Mouse (Mus musculus) lung, embryonic 16.5 days (tissue): ENCODE measurements around the gene Bend5. TPM values are rescaled to one million over a fixed set of nuclear protein-coding genes. Genes with fewer than 3 reads are reported as not detected.
A peak's percentile ranks its signal among the peaks of the same experiment; 100 is the strongest.

ENCODE experiments used
- ATAC-seq: fragments of 200-750 bp; cut with Nextera tagmentation; 2 replicates; pipeline ENCODE4 v1.8.0; 2017; ENCODE audit warnings: low read depth, mild to moderate bottlenecking, moderate library complexity
- H3K27ac ChIP-seq: fragments of 300-500 bp; sonication (generic); 2 replicates; pipeline ENCODE4 v1.5.1; 2014; ENCODE audit warnings: mild to moderate bottlenecking, control low read depth, low read length
- H3K27me3 ChIP-seq: fragments of 300-500 bp; sonication (generic); 2 replicates; pipeline ENCODE4 v1.6.1; 2014; ENCODE audit warnings: low read depth, low read length, mixed read lengths; ENCODE audit not compliant: control insufficient read depth, insufficient read depth
- H3K36me3 ChIP-seq: fragments of 300-500 bp; sonication (generic); 2 replicates; pipeline ENCODE4 v1.6.1; 2014; ENCODE audit warnings: low read length; ENCODE audit not compliant: control insufficient read depth, insufficient read depth
- H3K4me1 ChIP-seq: fragments of 300-500 bp; sonication (generic); replicated peaks from 2 replicates; pipeline ENCODE4 v1.6.1; 2014; ENCODE audit warnings: low read length, mixed read lengths; ENCODE audit not compliant: control insufficient read depth, insufficient read depth
- H3K4me2 ChIP-seq: fragments of 300-500 bp; sonication (generic); 2 replicates; pipeline ENCODE4 v1.6.1; 2014; ENCODE audit warnings: low read depth, low read length, control low read depth
- H3K4me3 ChIP-seq: fragments of 300-500 bp; sonication (generic); 2 replicates; pipeline ENCODE4 v1.5.1; 2014; ENCODE audit warnings: mild to moderate bottlenecking, low read length, control low read depth
- H3K9ac ChIP-seq: fragments of 300-500 bp; sonication (generic); 2 replicates; pipeline ENCODE4 v1.6.1; 2014; ENCODE audit warnings: low read length, control low read depth
- H3K9me3 ChIP-seq: fragments of 300-500 bp; sonication (generic); 2 replicates; pipeline ENCODE4 v1.6.1; 2016; ENCODE audit warnings: low read length; ENCODE audit not compliant: control insufficient read depth
- WGBS: fragments of 180-500 bp; shearing (Covaris S2); extraction: QIAGEN DNeasy Blood & Tissue Kit; methylation state at CpG from one replicate; pipeline ENCODE4 v1.1.7; 2014; 5-methylcytosine and 5-hydroxymethylcytosine counted together
- polyA plus RNA-seq: library from polyadenylated mRNA; unstranded; fragments of >200 nt; fragmentation: Nextera tagmentation; extraction: Ambion mirVana; gene quantifications from 2 replicates; pipeline ENCODE4 v1.2.1, GENCODE M21; 2015

Bend5 gene
- polyA plus RNA-seq, 1 experiment from 2014 or later = 20.9 TPM

DNA sequence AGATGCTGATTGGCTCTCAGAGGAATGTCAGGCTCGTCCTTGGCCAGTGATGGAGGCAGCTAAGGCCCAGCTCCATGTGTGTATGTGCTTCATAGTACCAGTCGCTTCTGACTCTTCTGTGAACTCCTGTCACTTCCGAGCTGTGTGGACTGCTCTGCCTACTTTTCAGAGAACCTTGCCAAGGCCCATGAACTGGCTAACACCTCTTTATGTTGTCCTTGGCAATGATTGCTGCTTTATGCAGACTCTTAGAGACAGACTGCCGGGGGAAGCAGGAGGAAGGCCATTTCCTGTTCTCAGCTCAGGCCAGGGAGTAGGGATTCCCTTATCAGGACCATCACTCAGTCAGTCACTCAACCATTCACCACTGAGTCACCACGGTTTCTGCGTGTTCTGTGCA, 10.4 kb downstream of the Bend5 start:
- Histone ChIP-seq H3K9me3 (no peaks in the 10 kb centered on the region), H3K4me1 (peaks cover 9% of the 10 kb centered on the region), H3K27me3 (no peaks in the 10 kb centered on the region), H3K9ac (no peak overlapping the region), H3K27ac (no peak overlapping the region), H3K4me3 (no peak overlapping the region), H3K36me3 (no peaks in the 10 kb centered on the region; the same call in 1 of the 2 replicates), H3K4me2 (no peak overlapping the region)
- ATAC-seq = peak; percentile 88
- 34% methylated on average over 6 of the region's 6 CpGs for WGBS

DNA sequence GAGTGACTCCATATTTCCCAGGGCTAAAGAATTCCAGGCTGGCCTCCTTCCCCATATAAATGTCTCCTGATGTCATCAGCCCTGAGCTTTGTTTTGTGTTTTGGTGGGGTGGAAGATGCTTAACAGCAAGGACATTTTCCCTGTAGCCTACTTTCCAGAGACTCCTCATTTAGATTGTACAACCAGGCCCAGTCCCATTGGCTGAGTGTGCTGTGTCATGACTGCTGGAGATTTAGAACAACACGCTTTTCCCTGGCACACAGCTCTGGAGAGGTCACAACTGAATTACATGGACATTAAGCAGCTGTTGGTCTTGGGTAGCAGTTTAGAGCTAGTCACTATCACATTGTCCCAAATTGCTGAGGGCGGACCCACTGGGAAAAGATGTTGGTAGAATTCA, 16.4 kb downstream of the Bend5 start:
- Histone ChIP-seq H3K9me3 (no peaks in the 10 kb centered on the region), H3K27me3 (no peaks in the 10 kb centered on the region), H3K4me1 (0 out of 2 replicates have a peak, but pooled peaks cover 5% of the 10 kb centered on the region), H3K4me2 (no peak overlapping the region), H3K36me3 (peaks cover 15% of the 10 kb centered on the region; the same call in 1 of the 2 replicates), H3K9ac (no peak overlapping the region), H3K27ac (no peak overlapping the region), H3K4me3 (no peak overlapping the region)
- 72% methylated on average over 2 of the region's 2 CpGs for WGBS
- peak; percentile 93 for ATAC-seq

DNA sequence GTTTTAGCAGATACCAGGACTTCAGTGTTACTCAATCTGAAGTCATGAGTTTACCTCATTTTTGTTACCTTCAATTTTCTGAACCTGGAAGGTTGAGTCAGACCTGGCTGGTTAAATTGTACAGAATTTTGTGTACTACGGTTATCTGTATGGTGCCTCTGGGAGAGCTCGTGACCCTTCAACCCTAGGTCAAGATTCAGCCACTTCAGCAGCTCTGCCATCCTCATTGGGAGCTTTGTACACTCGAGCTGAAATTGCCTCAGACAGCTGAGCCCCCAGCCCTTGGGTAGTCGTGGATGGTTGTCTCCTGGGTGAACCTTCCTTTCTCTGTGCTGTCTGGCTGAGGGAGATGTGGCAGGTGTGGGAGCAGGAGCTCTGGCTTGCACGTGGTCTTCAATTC, 17.2 kb downstream of the Bend5 start:
- WGBS = 52% methylated on average over 5 of the region's 5 CpGs
- Histone ChIP-seq H3K9ac (no peak overlapping the region), H3K4me3 (no peak overlapping the region), H3K27ac (no peak overlapping the region), H3K4me2 (no peak overlapping the region), H3K4me1 (0 out of 2 replicates have a peak, but pooled peaks cover 5% of the 10 kb centered on the region), H3K27me3 (no peaks in the 10 kb centered on the region), H3K36me3 (peaks cover 18% of the 10 kb centered on the region), H3K9me3 (no peaks in the 10 kb centered on the region)
- no peak for ATAC-seq

DNA sequence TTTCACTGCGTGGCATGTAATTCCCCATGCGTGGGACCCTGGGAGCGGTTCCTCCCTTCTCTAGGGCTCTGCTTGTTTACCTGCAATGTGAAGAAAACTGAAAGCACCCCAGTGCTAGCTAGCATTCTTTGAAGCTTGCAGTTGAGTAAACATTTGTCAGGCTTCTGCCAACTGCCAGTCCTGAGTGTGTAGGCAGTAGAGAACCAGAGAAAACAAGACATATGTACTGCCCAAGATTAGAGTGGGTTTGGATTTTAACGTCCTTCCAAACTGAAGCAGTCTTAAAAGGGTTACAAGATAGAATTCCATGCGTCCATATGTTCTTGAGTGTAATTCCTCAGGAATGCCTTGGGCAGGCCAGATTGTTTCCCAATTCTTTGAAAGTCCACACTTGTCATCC, 17.6 kb downstream of the Bend5 start:
- Histone ChIP-seq H3K4me3 (no peak overlapping the region), H3K4me2 (no peak overlapping the region), H3K9ac (no peak overlapping the region), H3K27me3 (no peaks in the 10 kb centered on the region), H3K9me3 (no peaks in the 10 kb centered on the region), H3K4me1 (0 out of 2 replicates have a peak, but pooled peaks cover 5% of the 10 kb centered on the region), H3K27ac (no peak overlapping the region), H3K36me3 (peaks cover 22% of the 10 kb centered on the region)
- no peak for ATAC-seq
- 64% methylated on average over 5 of the region's 5 CpGs for WGBS

- H3K4me2 ChIP-seq = no peak overlapping the region
- H3K9me3 ChIP-seq = no peaks in the 10 kb centered on the region
- no peak overlapping the region for H3K27ac ChIP-seq
- 93% methylated on average over 1 of the region's 1 CpGs for WGBS
- H3K36me3 ChIP-seq = peaks cover 6% of the 10 kb centered on the region; the same call in 1 of the 2 replicates
- ATAC-seq = no peak
- H3K4me1 ChIP-seq = peaks cover 15% of the 10 kb centered on the region
- no peak overlapping the region for H3K4me3 ChIP-seq
- no peak overlapping the region for H3K9ac ChIP-seq
- no peaks in the 10 kb centered on the region for H3K27me3 ChIP-seq
These were observed 26.9 kb downstream of the Bend5 start for GRCm38 (mm10) chr4:111441709-111442108.

- no peak overlapping the region for H3K4me2 ChIP-seq
- H3K9me3 ChIP-seq = no peaks in the 10 kb centered on the region
- no peaks in the 10 kb centered on the region for H3K27me3 ChIP-seq
- H3K36me3 ChIP-seq = no peaks in the 10 kb centered on the region
- 29% methylated on average over 1 of the region's 1 CpGs for WGBS
- no peak overlapping the region for H3K9ac ChIP-seq
- ATAC-seq = peak; percentile 84
- H3K4me3 ChIP-seq = no peak overlapping the region
- peak overlapping the region; percentile 53 for H3K27ac ChIP-seq
- peaks cover 15% of the 10 kb centered on the region for H3K4me1 ChIP-seq
These were observed 27.8 kb downstream of the Bend5 start for GRCm38 (mm10) chr4:111442435-111443238.

GRCm38 (mm10) chr4:111443906-111444615, 29.3 kb downstream of the Bend5 start:
- no peak for ATAC-seq
- H3K9ac ChIP-seq = no peak overlapping the region
- H3K9me3 ChIP-seq = no peaks in the 10 kb centered on the region
- H3K27ac ChIP-seq = no peak overlapping the region
- no peak overlapping the region for H3K4me3 ChIP-seq
- H3K27me3 ChIP-seq = no peaks in the 10 kb centered on the region
- no peaks in the 10 kb centered on the region for H3K36me3 ChIP-seq
- no peak overlapping the region for H3K4me2 ChIP-seq
- peaks cover 15% of the 10 kb centered on the region for H3K4me1 ChIP-seq
- WGBS = 81% methylated on average over 10 of the region's 10 CpGs

DNA sequence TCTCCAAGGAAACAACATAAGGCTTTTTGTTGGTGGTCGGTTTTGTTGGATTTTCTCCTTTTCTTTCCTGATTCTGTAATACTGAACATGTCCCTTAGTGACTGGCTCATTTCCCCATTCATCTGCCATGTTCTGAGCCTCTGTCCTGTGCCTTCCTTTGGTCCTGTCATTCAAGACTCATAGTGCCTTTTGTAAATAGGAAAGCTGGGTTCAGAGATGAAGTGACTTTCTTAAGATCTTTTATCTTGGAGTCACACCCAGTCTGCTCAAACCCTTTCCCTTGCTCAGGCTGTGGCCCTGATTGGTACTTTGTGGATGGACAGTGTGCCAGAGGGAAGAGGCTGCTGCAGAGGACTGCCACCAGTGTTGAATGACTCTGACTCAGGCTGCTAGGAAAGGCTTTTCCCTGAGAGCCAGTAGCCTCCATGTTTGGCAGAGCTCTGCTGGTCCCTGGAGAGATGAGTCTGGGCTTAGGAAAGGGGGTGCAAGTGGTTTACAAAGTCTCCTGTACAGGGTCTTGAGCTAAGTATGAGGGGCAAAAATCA, 29.9 kb downstream of the Bend5 start:
- 56% methylated on average over 1 of the region's 1 CpGs for WGBS
- H3K4me2 ChIP-seq = no peak overlapping the region
- no peak overlapping the region for H3K9ac ChIP-seq
- no peaks in the 10 kb centered on the region for H3K36me3 ChIP-seq
- no peaks in the 10 kb centered on the region for H3K9me3 ChIP-seq
- no peak overlapping the region for H3K27ac ChIP-seq
- no peaks in the 10 kb centered on the region for H3K27me3 ChIP-seq
- H3K4me3 ChIP-seq = no peak overlapping the region
- H3K4me1 ChIP-seq = peaks cover 21% of the 10 kb centered on the region
- ATAC-seq = no peak

DNA sequence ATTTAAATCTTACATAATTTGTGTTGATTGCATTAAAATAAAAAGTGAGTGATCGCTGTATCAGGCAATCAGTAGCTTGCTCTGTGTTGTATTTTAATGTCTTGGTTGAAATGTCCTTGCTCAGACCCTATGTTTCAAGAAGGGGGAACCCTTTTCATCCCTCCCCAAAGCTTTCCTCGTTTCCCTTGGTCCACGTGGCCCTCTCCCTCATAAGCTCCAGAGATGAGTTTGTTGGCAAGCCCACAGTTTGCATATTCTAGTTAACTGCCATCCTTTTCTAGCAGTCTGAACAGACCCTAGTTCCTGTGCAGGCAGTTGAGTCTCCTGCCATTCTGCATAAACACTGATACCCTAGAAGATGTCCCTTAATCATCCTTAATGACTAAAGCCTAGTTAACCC, 33.1 kb downstream of the Bend5 start:
- no peaks in the 10 kb centered on the region for H3K27me3 ChIP-seq
- ATAC-seq = no peak
- H3K4me3 ChIP-seq = no peak overlapping the region
- H3K36me3 ChIP-seq = no peaks in the 10 kb centered on the region
- H3K9me3 ChIP-seq = no peaks in the 10 kb centered on the region
- 80% methylated on average over 3 of the region's 3 CpGs for WGBS
- no peak overlapping the region for H3K9ac ChIP-seq
- no peak overlapping the region for H3K4me2 ChIP-seq
- H3K27ac ChIP-seq = no peak overlapping the region
- peaks cover 10% of the 10 kb centered on the region; the same call in 1 of the 2 replicates for H3K4me1 ChIP-seq
